Mouse (Mus musculus): ENCODE data around the gene Vkorc1l1. TPM values are rescaled to one million over a fixed set of nuclear protein-coding genes. Genes with fewer than 3 reads are reported as not detected.

The Vkorc1l1 gene
- polyA plus RNA-seq, 1 experiment: 64.3 TPM

Other genes with a start within 250 kb of the Vkorc1l1 start
- 0.12 TPM in 1 of 2 replicates, not detected in the other for gene Sept14, start 233.5 kb upstream of the Vkorc1l1 start, polyA plus RNA-seq (2012; rRNA removed)
- gene Mrps17, start 226.5 kb upstream of the Vkorc1l1 start, polyA plus RNA-seq (2012; rRNA removed): 59.5 and 72.4 TPM in 2 replicates
- gene Nipsnap2, start 216.9 kb upstream of the Vkorc1l1 start, polyA plus RNA-seq (2012; rRNA removed): 55.0 and 57.8 TPM in 2 replicates
- gene Psph, start 154.5 kb upstream of the Vkorc1l1 start, polyA plus RNA-seq (2012; rRNA removed): 56.6 and 95.0 TPM in 2 replicates
- gene Sumf2, start 95.0 kb upstream of the Vkorc1l1 start, polyA plus RNA-seq (2012; rRNA removed): 18.8 and 24.8 TPM in 2 replicates
- gene Chchd2, start 54.5 kb upstream of the Vkorc1l1 start, polyA plus RNA-seq (2012; rRNA removed): 855 and 995 TPM in 2 replicates
- gene Zbed5, start 46.2 kb upstream of the Vkorc1l1 start, polyA plus RNA-seq (2012; rRNA removed): 3.5 and 3.9 TPM in 2 replicates
- 5.6 and 7.0 TPM in 2 replicates for gene Phkg1, start 43.4 kb upstream of the Vkorc1l1 start, polyA plus RNA-seq (2012; rRNA removed)
- gene Nupr1l, start 33.4 kb upstream of the Vkorc1l1 start, polyA plus RNA-seq (2012; rRNA removed): 36.7 and 41.6 TPM in 2 replicates
- gene Gusb, start 61.1 kb downstream of the Vkorc1l1 start, polyA plus RNA-seq (2012; rRNA removed): 53.9 and 65.7 TPM in 2 replicates
- 90.2 and 116 TPM in 2 replicates for gene Asl, start 87.3 kb downstream of the Vkorc1l1 start, polyA plus RNA-seq (2012; rRNA removed)
- 17.4 and 19.0 TPM in 2 replicates for gene Crcp, start 87.3 kb downstream of the Vkorc1l1 start, polyA plus RNA-seq (2012; rRNA removed)
- 19.1 and 22.2 TPM in 2 replicates for gene Tpst1, start 131.4 kb downstream of the Vkorc1l1 start, polyA plus RNA-seq (2012; rRNA removed)
- gene Kctd7, start 202.9 kb downstream of the Vkorc1l1 start, polyA plus RNA-seq (2012; rRNA removed): 8.4 and 9.7 TPM in 2 replicates
- gene Rabgef1, start 229.8 kb downstream of the Vkorc1l1 start, polyA plus RNA-seq (2012; rRNA removed): 18.8 and 23.7 TPM in 2 replicates